Mouse (Mus musculus) MEL (cell line): ENCODE measurements around the gene Dohh.

Source experiments
- CTCF ChIP-seq, 3 experiments: IDR thresholded peaks in 2 of 3; conservative IDR thresholded peaks in 1 of 3; 2 replicates each; pipeline ENCODE4 v1.5.1; 2011 to 2012; ENCODE audit warnings: low read length in 3 of 3, low read depth in 2 of 3, mild to moderate bottlenecking in 2 of 3, improper control_type of control experiment in 1 of 3, inconsistent platforms in 1 of 3, mixed read lengths in 1 of 3, moderate library complexity in 1 of 3; ENCODE audit not compliant: control insufficient read depth in 1 of 3, insufficient read depth in 1 of 3, poor library complexity in 1 of 3, severe bottlenecking in 1 of 3
- MXI1 ChIP-seq: IDR thresholded peaks from 2 replicates; pipeline ENCODE4 v1.6.1; 2011; ENCODE audit warnings: mild to moderate bottlenecking, low read depth, low read length, improper control_type of control experiment
- MYC ChIP-seq: IDR thresholded peaks from 2 replicates; pipeline ENCODE4 v1.6.1; 2011; ENCODE audit warnings: low read depth, mild to moderate bottlenecking, low read length, improper control_type of control experiment, moderate library complexity
- POLR2A ChIP-seq, 2 experiments: IDR thresholded peaks; 2 replicates each; pipeline ENCODE4 v1.6.1; 2011 to 2012; ENCODE audit warnings: low read length in 2 of 2, mild to moderate bottlenecking in 2 of 2, control low read depth in 1 of 2, improper control_type of control experiment in 1 of 2, low read depth in 1 of 2, moderate library complexity in 1 of 2; ENCODE audit not compliant: control insufficient read depth in 1 of 2, insufficient read depth in 1 of 2, poor library complexity in 1 of 2
- TAL1 ChIP-seq: IDR thresholded peaks from 2 replicates; pipeline ENCODE4 v1.6.1; 2012; ENCODE audit warnings: mild to moderate bottlenecking, inconsistent platforms, low read length, moderate library complexity, mixed read lengths
- USF1 ChIP-seq: IDR thresholded peaks from 2 replicates; pipeline ENCODE4 v1.6.1; 2014; ENCODE audit warnings: low read depth, mild to moderate bottlenecking, inconsistent platforms, low read length, improper control_type of control experiment, moderate library complexity
- ZC3H11A ChIP-seq: IDR thresholded peaks from 2 replicates; pipeline ENCODE4 v1.6.1; 2012; ENCODE audit warnings: low read depth, mild to moderate bottlenecking, inconsistent platforms, low read length, improper control_type of control experiment

- TF ChIP-seq MXI1 = peak; percentile 97
- no peak for TF ChIP-seq CTCF (IDR thresholded peaks at IDR 0.05 in 2 of 3, conservative IDR thresholded peaks at IDR 0.05 in 1 of 3; ENCODE audit: control insufficient read depth in 1 of 3, insufficient read depth in 1 of 3, low read depth in 2 of 3, low read length in 3 of 3, poor library complexity in 1 of 3, severe bottlenecking in 1 of 3)
- no peak for TF ChIP-seq ZC3H11A
- TF ChIP-seq USF1 = peak; percentile 67
- peak; percentile 95 for TF ChIP-seq MYC
- peak; percentile 100 for TF ChIP-seq TAL1
- peak in 1 of 2 experiments; percentile 41; a peak in 1 of 4 replicates for TF ChIP-seq POLR2A (IDR thresholded peaks at IDR 0.05; ENCODE audit: control insufficient read depth in 1 of 2, insufficient read depth in 1 of 2, low read depth in 1 of 2, low read length in 2 of 2, poor library complexity in 1 of 2)
Observed at GRCm38 (mm10) chr10:81382039-81382438, 2.2 kb upstream of the Dohh start.
